Mouse (Mus musculus): ENCODE data around the gene Zfp454. TPM values are rescaled to one million over a fixed set of nuclear protein-coding genes. Genes with fewer than 3 reads are reported as not detected.

Zfp454 gene
- polyA plus RNA-seq, 1 experiment: 0.92 TPM

GRCm38 (mm10) chr11:50913301-50913700 lies 25.9 kb upstream of the Zfp454 start:
- Histone ChIP-seq H3K4me1 (ENCODE audit: control insufficient read depth, insufficient read depth, low read length) (peaks cover 3% of the 10 kb centered on the region; the same call in 1 of the 2 replicates), H3K27ac (ENCODE audit: insufficient read depth, low read depth, low read length) (no peak overlapping the region), H3K27me3 (replicated peaks; ENCODE audit: control insufficient read depth, insufficient read depth, low read length) (no peaks in the 10 kb centered on the region), H3K36me3 (ENCODE audit: control insufficient read depth, insufficient read depth, low read length) (peaks cover 11% of the 10 kb centered on the region), H3K4me3 (ENCODE audit: insufficient read depth, low read depth, low read length) (no peak overlapping the region)
- DNase-seq: peak; percentile 48
- WGBS: 73% methylated on average over 1 of the region's 1 CpGs
- no peak for TF ChIP-seq CTCF (conservative IDR thresholded peaks at IDR 0.05; ENCODE audit: insufficient read depth, insufficient read length, low read depth, low read length)
- TF ChIP-seq POLR2A (IDR thresholded peaks at IDR 0.05; ENCODE audit: low read depth, low read length): no peak

- no peak for DNase-seq
- WGBS: 87% methylated on average over 5 of the region's 5 CpGs
- H3K4me3 ChIP-seq (ENCODE audit: insufficient read depth, low read depth, low read length): no peak overlapping the region
- no peaks in the 10 kb centered on the region for H3K27me3 ChIP-seq (replicated peaks; ENCODE audit: control insufficient read depth, insufficient read depth, low read length)
- TF ChIP-seq CTCF (conservative IDR thresholded peaks at IDR 0.05; ENCODE audit: insufficient read depth, insufficient read length, low read depth, low read length) (no peak), POLR2A (IDR thresholded peaks at IDR 0.05; ENCODE audit: low read depth, low read length) (no peak)
- H3K4me1 ChIP-seq (ENCODE audit: control insufficient read depth, insufficient read depth, low read length): peaks cover 1% of the 10 kb centered on the region; the same call in 1 of the 2 replicates
- no peak overlapping the region for H3K27ac ChIP-seq (ENCODE audit: insufficient read depth, low read depth, low read length)
- H3K36me3 ChIP-seq (ENCODE audit: control insufficient read depth, insufficient read depth, low read length): peaks cover 44% of the 10 kb centered on the region
Observed at GRCm38 (mm10) chr11:50908136-50908535, 20.7 kb upstream of the Zfp454 start.

GRCm38 (mm10) chr11:50897359-50897758 lies 9.9 kb upstream of the Zfp454 start:
- 80% methylated on average over 1 of the region's 1 CpGs for WGBS
- no peaks in the 10 kb centered on the region for H3K4me1 ChIP-seq (ENCODE audit: control insufficient read depth, insufficient read depth, low read length)
- H3K4me3 ChIP-seq (ENCODE audit: insufficient read depth, low read depth, low read length): no peak overlapping the region
- no peak overlapping the region for H3K27ac ChIP-seq (ENCODE audit: insufficient read depth, low read depth, low read length)
- no peaks in the 10 kb centered on the region for H3K27me3 ChIP-seq (replicated peaks; ENCODE audit: control insufficient read depth, insufficient read depth, low read length)
- no peak for DNase-seq
- TF ChIP-seq CTCF (conservative IDR thresholded peaks at IDR 0.05; ENCODE audit: insufficient read depth, insufficient read length, low read depth, low read length): no peak
- peaks cover 20% of the 10 kb centered on the region for H3K36me3 ChIP-seq (ENCODE audit: control insufficient read depth, insufficient read depth, low read length)

- 55% methylated on average over 2 of the region's 2 CpGs for WGBS
- TF ChIP-seq POLR2A (IDR thresholded peaks at IDR 0.05; ENCODE audit: low read depth, low read length) (no peak), CTCF (conservative IDR thresholded peaks at IDR 0.05; ENCODE audit: insufficient read depth, insufficient read length, low read depth, low read length) (no peak)
- no peaks in the 10 kb centered on the region for H3K27me3 ChIP-seq (replicated peaks; ENCODE audit: control insufficient read depth, insufficient read depth, low read length)
- no peaks in the 10 kb centered on the region for H3K36me3 ChIP-seq (ENCODE audit: control insufficient read depth, insufficient read depth, low read length)
- no peak overlapping the region for H3K4me3 ChIP-seq (ENCODE audit: insufficient read depth, low read depth, low read length)
- H3K27ac ChIP-seq (ENCODE audit: insufficient read depth, low read depth, low read length): no peak overlapping the region
- no peaks in the 10 kb centered on the region for H3K4me1 ChIP-seq (ENCODE audit: control insufficient read depth, insufficient read depth, low read length)
- no peak for DNase-seq
Observed at GRCm38 (mm10) chr11:50892441-50892840, 5.0 kb upstream of the Zfp454 start.

GRCm38 (mm10) chr11:50886933-50887293 lies 538 bp downstream of the Zfp454 start:
- TF ChIP-seq CTCF (conservative IDR thresholded peaks at IDR 0.05; ENCODE audit: insufficient read depth, insufficient read length, low read depth, low read length): no peak
- no peak for TF ChIP-seq POLR2A (IDR thresholded peaks at IDR 0.05; ENCODE audit: low read depth, low read length)
- 14% methylated on average over 10 of the region's 10 CpGs for WGBS

GRCm38 (mm10) chr11:50886231-50886932 lies 1.1 kb downstream of the Zfp454 start:
- no peaks in the 10 kb centered on the region for H3K36me3 ChIP-seq (ENCODE audit: control insufficient read depth, insufficient read depth, low read length)
- H3K27ac ChIP-seq (ENCODE audit: insufficient read depth, low read depth, low read length): no peak overlapping the region
- peak; percentile 12 for DNase-seq
- no peaks in the 10 kb centered on the region for H3K4me1 ChIP-seq (ENCODE audit: control insufficient read depth, insufficient read depth, low read length)
- TF ChIP-seq CTCF (conservative IDR thresholded peaks at IDR 0.05; ENCODE audit: insufficient read depth, insufficient read length, low read depth, low read length) (no peak), POLR2A (IDR thresholded peaks at IDR 0.05; ENCODE audit: low read depth, low read length) (no peak)
- 42% methylated on average over 8 of the region's 8 CpGs for WGBS
- no peaks in the 10 kb centered on the region for H3K27me3 ChIP-seq (replicated peaks; ENCODE audit: control insufficient read depth, insufficient read depth, low read length)
- H3K4me3 ChIP-seq (ENCODE audit: insufficient read depth, low read depth, low read length): no peak overlapping the region

More at GRCm38 (mm10) chr11:50886933-50887293, 538 bp downstream of the Zfp454 start:
- no peak for DNase-seq
- H3K36me3 ChIP-seq (ENCODE audit: control insufficient read depth, insufficient read depth, low read length): no peaks in the 10 kb centered on the region
- no peak overlapping the region for H3K27ac ChIP-seq (ENCODE audit: insufficient read depth, low read depth, low read length)
- H3K4me3 ChIP-seq (ENCODE audit: insufficient read depth, low read depth, low read length): peak overlapping the region; percentile 47
- no peaks in the 10 kb centered on the region for H3K27me3 ChIP-seq (replicated peaks; ENCODE audit: control insufficient read depth, insufficient read depth, low read length)
- H3K4me1 ChIP-seq (ENCODE audit: control insufficient read depth, insufficient read depth, low read length): no peaks in the 10 kb centered on the region

GRCm38 (mm10) chr11:50883756-50884155 lies 3.7 kb downstream of the Zfp454 start:
- WGBS: 75% methylated on average over 3 of the region's 3 CpGs
- H3K36me3 ChIP-seq (ENCODE audit: control insufficient read depth, insufficient read depth, low read length): peaks cover 3% of the 10 kb centered on the region; the same call in 1 of the 2 replicates
- TF ChIP-seq POLR2A (IDR thresholded peaks at IDR 0.05; ENCODE audit: low read depth, low read length) (no peak), CTCF (conservative IDR thresholded peaks at IDR 0.05; ENCODE audit: insufficient read depth, insufficient read length, low read depth, low read length) (0 out of 2 replicates have a peak, but pooled peaks have one; percentile 10)
- no peak for DNase-seq
- no peak overlapping the region for H3K27ac ChIP-seq (ENCODE audit: insufficient read depth, low read depth, low read length)
- no peaks in the 10 kb centered on the region for H3K4me1 ChIP-seq (ENCODE audit: control insufficient read depth, insufficient read depth, low read length)
- no peak overlapping the region for H3K4me3 ChIP-seq (ENCODE audit: insufficient read depth, low read depth, low read length)
- no peaks in the 10 kb centered on the region for H3K27me3 ChIP-seq (replicated peaks; ENCODE audit: control insufficient read depth, insufficient read depth, low read length)
